Mouse (Mus musculus) gonadal fat pad, adult 2 months (tissue): Measurements from ENCODE around the gene Rdh12. TPM values are rescaled to one million over a fixed set of nuclear protein-coding genes. Genes with fewer than 3 reads are reported as not detected.
"Not testable (repeated sequence)": the region's sequence is repeated elsewhere in the genome, so short reads cannot be mapped to it uniquely, and the experiment has no call there.

Source experiments
- DNase-seq: peaks from one replicate; pipeline ENCODE4 v3.0.0-alpha.2; 2012; ENCODE audit warnings: low read depth
- polyA plus RNA-seq: library from polyadenylated mRNA; depleted of rRNA; stranded (reverse); fragments of >200 nt; gene quantifications from 2 replicates; pipeline ENCODE4 v1.2.3, GENCODE M21; 2012; rRNA removed

Rdh12 gene
- 5.6 and 5.7 TPM in 2 replicates for polyA plus RNA-seq

GRCm38 (mm10) chr12:79208703-79209464, at the start of gene Rdh12:
Gene Rdh12, plus strand, starts transcription at chr12:79208914.
- no peak for DNase-seq

GRCm38 (mm10) chr12:79162876-79163275, 45.8 kb upstream of the Rdh12 start:
- no peak for DNase-seq

DNA sequence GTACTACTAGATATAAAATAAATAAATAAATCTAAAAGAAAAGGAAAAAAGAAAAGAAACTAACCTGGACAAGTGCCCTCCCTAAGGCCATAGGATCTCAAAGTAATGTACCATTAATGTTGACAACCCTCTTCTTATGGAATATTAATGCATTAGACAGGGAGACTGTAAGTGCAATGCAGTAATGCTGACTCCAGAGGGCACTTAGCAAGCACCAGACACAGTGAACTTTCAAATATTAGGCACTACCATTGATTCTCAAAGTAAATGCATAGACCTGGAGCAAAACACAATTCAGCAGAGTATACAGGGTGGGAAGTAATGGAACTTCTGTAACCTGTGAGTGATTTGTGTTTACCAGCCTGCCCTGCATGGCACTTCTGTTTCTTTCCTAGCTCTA, 39.5 kb upstream of the Rdh12 start:
- DNase-seq = no peak

DNA sequence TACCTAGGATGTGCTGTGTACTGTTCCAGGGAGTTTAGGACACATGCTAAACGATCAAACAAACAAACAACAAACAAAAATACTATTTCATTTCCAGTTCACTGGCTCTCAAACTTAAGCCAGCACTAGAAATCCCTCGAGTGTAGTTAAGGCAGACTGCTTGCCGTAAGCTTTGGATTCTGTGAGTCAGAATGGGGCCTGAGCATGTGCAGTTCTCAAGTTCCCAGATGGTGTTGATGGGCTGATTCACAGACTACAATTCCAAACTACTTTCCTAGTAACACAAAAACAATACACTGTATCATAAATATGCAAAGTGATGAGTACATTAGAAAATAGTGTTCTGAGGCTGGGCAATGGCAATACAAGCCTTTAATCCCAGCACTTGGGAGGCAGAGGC, 38.3 kb upstream of the Rdh12 start:
- DNase-seq = no peak

DNA sequence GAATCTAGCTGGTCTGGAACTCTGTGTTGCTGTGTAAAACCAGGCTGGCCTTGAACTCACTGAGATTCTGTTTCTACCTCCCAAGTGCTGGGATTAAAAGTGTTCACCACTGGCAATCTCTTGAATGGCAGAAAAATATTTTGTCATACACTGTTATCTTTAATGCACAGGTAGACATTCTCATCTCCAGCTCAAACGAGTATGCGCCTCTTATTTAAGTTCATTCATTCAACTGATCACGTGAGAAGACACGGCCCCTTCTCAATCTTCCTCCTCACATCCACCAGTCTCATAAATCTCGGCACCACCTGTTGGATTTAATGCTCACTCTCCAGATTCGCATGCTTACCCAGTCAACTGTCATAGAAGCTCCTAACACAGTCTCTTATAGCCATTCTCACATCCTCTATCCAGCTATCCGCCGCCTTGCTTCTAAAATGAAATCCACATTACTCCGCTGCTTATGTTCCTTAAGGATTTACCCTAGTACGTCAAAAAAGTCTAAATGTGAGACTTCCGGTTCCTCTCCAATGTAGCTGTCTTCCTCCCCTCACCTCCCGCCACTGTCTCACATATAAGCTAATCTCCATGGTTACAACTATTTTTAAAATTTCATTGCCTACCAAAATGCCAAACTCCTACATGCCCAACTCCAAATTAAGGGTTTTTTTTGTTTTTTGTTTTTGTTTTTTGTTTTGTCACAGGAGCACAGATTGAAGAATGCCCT, 37.3 kb upstream of the Rdh12 start:
- DNase-seq = no peak

DNA sequence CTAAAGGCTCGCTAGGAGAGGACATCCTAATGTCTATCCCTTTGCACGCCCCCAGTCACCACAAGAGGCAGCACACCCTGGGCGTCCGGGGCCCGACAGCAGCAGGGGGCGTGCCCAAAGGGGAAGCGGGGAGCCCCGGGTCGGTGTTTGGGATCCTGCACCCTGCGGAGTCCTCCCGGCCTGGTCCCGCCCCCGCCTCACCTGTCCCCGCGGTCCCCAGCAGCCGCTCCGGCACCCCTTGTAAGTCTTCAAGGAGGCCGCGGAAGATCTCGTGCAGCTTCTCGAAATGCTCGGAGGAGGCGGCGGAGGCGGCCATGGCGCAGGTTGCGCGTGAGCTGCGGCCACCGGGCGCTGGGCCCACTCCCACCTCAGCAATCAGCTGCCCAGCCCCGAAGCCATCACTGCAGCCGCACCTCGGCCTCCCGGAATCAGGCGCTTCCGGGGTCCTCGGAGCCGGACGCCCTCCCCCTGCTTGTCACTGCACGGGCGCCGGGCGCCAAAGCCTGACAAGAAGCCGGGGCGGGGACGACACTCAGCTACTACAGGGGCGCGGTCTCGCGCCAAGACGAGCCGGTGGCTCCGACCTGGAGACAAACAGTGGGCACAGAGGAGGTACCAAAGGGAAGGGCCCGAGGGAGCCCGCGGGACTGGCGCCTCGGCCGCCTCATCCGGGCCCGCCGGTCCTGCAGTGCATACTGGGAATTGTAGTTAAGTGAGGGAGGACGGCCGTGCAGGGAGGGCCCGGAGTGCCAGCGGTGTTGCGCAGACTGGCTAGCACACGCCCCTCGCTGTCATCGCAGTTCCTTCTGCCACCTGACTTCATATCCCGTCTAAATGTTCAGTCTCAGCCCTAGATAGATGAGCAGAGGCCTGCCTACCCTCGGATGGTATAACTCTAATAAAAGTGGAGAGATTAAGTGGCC, 36.4 kb upstream of the Rdh12 start, which contains the start of gene Vti1b:
Gene Vti1b, minus strand, starts transcription at position 649 of the 923 bp plus-strand sequence.
- DNase-seq = no peak

- DNase-seq = no peak
These were observed 35.0 kb upstream of the Rdh12 start for GRCm38 (mm10) chr12:79173721-79174120.

DNA sequence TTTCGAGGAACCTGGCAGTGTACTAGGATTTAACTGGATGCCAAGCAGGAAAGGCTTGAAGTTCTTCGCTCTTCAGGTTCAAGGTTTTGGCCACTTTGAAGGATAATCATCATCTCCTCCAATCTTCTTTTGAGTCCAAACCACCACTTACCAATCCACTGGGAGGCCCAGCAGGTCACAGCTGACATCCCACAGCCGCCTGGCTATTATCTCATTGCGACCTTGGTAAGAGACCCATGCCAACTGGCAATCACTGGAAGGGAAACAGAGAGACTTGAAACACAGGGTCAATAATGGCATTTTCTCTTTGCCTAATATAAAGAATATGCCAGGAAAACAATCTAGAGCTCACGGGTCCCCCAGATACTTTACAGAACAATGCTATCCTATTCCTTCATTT, 32.7 kb upstream of the Rdh12 start:
- no peak for DNase-seq

DNA sequence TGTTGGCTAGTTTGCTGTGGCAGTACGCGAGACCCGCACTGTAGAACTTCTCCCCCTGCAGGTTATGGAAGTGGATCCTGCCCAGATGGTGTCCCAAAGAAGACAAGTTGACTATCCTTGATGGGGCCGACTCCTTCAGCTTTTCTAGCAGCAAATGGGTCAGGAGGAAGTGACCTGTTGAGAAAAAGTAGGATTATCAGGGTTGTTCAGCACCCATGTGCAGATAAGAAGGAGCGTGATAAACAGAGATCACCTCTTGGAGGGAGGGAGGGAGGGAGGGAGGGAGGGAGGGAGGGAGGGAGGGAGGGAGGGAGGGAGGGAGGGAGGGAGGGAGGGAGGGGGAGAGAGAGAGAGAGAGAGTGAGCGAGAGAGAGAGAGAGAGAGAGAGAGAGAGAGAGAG, 23.6 kb upstream of the Rdh12 start:
- DNase-seq = not testable (repeated sequence)

DNA sequence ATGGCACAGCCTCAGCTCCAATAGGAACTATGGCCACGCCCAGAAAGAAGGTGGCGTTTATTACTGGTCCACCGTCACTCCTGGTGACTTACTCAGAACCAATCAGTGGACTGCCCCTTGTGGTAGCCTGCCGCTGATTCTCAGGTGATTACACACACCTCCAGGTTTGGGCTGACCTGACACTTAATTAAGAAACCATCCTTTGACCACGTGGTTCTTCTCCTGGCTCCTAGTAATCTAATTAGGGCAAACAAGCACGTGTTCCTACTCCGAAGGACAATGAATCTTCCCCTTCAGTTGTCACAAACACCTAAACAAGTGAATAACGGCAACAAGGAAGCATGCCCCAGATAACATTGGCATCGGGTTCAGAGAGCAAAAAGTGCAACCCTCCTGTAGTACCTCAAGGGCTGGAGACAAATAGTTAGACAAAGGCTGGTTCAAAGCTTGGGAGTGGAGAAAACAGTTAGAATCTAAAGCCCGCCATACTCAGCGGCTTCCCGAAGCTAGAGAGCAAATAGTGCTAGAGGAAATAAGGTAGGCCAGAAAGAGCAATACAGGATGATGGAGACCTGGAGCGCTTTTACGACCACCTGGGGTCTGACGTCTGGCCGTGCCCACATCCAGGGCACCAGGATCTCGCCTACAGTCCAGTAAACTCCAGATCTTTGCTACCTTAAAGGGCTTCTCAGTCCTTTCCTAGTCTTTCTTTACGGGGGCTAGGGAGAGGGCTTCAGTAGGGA, 17.6 kb upstream of the Rdh12 start:
- peak; percentile 78 for DNase-seq

DNA sequence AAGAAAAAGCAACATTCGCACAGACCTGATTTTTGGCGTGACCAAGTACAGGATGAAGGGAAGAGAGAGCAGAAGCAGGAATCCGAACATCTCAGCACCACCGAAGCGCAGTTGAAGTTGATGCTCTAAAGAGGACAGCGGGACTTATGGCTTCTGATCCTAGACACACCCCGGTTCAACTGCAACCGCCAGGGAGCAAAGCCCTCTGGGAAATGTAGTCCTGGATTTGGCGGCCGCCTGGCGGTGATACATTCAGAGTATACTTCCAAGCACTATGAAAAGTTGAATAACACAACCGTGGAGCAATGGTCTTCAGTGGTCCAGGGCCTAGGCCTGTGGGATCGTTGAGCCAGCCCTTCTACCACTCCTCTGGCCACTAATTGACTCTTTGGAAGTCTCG, 17.0 kb upstream of the Rdh12 start:
- no peak for DNase-seq

DNA sequence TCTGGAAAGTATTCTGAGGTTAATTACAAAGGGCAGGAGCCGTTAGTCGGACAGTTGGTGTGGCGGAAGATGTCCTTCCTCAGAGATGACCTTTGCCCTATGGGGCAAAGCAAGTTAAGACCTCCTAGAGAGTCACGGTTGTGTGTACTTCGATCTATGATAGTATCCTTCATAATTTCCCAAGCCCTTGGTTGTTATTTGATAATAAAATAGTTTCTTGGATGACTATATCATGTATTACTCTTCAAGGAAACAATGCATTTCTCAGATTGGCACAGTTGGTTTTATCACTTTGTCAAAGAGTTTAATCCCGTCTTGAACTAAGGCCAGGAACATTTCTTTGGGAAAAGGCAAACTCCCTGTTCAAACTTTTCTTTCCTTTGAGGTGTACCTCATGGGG, 16.5 kb upstream of the Rdh12 start, which contains the start of gene Rdh11:
Gene Rdh11, minus strand, starts transcription at position 101 of the 400 bp plus-strand sequence.
- DNase-seq = no peak

GRCm38 (mm10) chr12:79193441-79193840, 15.3 kb upstream of the Rdh12 start:
- DNase-seq = no peak

DNA sequence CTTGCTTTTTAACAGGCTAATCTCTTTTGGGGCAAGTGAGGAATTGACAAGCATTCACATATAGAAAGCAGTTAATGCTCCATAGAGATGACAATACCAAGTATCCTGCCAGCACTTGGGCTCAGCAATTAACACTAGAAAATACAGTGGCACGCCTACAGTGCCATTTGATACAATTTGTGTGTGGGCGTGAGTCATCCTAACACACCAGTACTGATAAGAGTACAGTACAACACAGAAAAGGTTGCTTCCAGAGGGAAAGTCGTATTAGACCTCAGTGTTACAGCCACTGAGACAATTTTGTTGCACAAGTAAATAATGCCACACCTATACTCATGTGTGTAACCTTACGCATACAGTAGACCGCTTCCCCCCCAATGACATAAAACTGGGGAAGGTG, 11.6 kb upstream of the Rdh12 start:
- DNase-seq = no peak

DNA sequence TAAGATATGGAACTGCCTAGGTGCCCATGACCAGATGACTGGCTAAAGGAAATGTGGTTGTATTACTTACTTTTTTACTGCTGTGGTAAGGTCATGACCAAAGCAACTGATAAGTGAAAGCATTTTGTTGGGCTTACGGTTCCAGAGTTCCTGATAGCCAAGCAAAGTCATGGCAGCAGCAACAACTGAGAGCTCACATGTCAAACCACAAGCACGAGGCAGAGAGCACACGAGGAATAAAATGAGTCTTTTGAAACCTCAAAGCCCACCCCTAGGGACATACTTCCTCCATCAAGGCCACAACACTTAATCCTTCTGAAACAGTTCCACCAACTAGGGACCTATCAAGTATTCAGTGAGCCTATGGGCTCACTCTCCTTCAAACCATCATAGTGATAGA, 6.8 kb upstream of the Rdh12 start:
- no peak for DNase-seq

DNA sequence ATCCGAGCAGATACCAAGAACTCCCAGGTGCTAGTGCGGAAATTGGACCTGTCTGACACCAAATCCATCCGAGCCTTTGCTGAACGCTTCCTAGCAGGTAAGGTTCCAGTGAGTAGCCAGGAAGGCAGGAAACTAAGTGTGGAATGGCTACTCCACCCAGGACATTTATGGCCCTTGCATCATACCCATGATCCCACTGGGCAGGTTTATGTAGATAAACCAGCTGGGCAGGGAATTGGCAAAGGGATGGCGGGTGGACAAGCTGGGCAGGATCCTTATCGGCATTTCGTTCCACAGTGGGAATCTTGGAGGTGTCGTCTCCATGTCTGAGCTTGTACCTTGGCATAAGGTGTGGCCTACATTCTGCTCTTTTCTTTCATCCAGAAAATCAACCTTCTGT, 2.7 kb downstream of the Rdh12 start:
- DNase-seq = no peak

GRCm38 (mm10) chr12:79217511-79217910, 8.8 kb downstream of the Rdh12 start:
- DNase-seq = no peak

- DNase-seq = peak; percentile 36
These were observed 26.9 kb downstream of the Rdh12 start for GRCm38 (mm10) chr12:79235485-79236080.

DNA sequence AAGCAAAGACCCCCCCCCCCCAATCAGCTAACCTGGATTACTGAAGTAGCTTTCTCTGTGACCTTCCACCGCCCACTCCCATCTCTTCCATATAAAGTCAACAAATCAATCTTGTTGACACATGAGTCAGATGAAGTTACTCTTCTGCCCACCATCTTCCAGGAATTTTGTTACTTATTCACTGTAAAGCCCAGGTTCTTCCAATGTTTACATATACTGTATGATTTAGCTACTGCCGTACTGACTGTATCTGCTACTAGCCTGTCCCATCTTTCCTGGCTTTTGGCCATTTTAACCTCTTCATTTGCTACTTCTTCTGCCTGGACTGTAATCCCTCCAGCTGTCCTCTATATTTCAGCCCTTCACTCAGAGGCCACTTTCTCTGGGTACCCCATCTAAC, 33.3 kb downstream of the Rdh12 start:
- no peak for DNase-seq

DNA sequence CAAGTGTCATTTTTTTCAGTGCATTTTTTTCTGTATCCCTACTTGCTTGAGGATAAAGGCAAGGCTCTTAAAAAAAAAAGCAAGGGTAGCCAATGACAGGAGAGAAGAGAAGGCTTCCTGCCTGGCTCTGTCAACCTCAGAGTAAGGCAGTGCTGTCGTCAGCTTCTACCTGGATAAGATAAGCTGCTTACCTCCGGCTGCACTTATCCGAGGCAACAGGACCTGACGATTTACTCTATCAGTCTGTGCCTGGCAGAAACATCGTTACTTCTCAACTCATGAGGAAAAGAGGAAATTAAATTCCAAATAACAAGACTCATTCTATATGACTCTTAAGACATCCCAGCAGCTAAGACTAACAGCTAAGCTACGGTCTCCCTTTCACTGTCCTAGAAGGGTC, 34.2 kb downstream of the Rdh12 start:
- no peak for DNase-seq

DNA sequence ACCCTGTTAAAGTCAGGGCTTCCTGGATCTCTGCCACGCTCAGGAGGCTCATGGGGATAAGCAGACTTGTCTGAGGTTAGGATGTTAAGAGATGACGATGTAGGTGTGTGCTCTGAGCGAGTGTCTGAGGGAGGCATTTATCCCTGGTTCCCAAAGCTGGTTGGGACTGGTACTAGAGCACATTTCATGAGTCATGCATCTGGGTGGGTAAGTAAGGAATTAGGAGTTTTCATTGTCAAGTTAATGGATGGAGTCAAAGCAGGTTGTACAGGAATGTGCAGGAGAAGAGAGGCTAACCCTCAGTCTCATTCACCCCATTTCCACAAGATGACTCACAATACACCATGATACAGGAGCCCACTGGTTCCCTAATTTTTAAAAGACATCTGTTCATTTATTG, 39.4 kb downstream of the Rdh12 start:
- no peak for DNase-seq
